Mouse (Mus musculus) megakaryocyte, embryonic 14.5 days (primary cell): Measurements from ENCODE around the gene Erich6.

Experiments
- FLI1 ChIP-seq: IDR thresholded peaks from 2 replicates; pipeline ENCODE4 v1.6.1; 2012; ENCODE audit warnings: low read length, inconsistent platforms, mixed read lengths
- GATA1 ChIP-seq: IDR thresholded peaks from 3 replicates; pipeline ENCODE4 v1.6.1; 2012; ENCODE audit warnings: mixed read lengths, low read length, inconsistent platforms, borderline replicate concordance

DNA sequence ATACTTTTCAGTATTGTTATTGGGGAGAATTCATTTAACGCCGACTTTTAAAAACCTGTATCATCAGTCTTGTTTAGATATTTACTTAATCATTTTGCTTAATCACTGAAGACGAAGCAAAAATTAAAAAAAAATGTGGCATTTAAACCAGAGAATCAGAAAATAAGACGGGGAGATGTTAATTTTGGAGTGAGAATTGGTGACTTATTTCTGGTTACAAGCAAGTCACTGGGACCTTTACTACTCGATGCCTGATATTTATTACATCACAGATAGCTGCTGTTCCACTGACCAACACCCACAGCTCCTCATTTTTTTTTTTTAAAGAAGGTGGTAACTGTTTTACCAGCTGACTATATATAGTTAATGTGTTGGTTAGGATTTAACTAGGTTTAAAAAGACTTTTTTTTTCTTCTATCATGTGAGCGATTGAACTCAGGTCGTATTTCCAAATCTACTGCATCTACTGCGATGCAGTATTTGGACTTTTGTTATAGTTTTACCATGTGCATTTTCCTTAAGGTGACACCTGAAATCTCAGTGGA, 59.4 kb downstream of the Erich6 start:
- TF ChIP-seq GATA1 (no peak), FLI1 (no peak)
